Mouse (Mus musculus): Measurements from ENCODE around the gene Prh1. TPM values are rescaled to one million over a fixed set of nuclear protein-coding genes. Genes with fewer than 3 reads are reported as not detected.

Prh1 gene
- polyA plus RNA-seq (2012; rRNA removed): not detected in 2 replicates

GRCm38 (mm10) chr6:132569509-132569908 lies at the start of gene Prh1:
Gene Prh1 (plus strand): TSS chr6:132569809.

DNA sequence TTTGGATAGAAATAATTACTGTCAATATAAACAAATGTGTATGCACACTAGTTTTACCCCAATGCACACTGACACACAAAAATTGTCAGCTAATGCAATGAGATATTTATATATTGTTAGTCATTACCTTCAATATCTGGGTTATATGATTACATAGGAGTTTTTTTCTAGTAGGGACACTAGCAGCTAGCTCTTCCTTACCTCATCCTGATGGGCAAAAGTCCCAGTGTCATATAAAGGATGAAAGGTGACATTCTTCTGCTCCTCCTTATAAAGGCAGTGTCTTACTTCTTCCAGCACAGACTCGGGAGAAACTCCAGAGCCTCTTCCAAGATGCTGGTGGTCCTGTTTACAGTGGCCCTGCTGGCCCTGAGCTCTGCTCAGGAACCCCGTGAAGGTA lies 26.0 kb downstream of the Prh1 start, which contains the start of gene Prp2:
TSS of gene Prp2 (plus strand) at position 301 of the 400 bp plus-strand sequence.

Other genes starting within 250 kb of the Prh1 start
- gene Gm8882, start 205.7 kb upstream of the Prh1 start, polyA plus RNA-seq (2012; rRNA removed): not detected in 2 replicates
- not detected in 2 replicates for gene Prp2, start 26.1 kb downstream of the Prh1 start, polyA plus RNA-seq (2012; rRNA removed)
- not detected in 2 replicates for gene A630073D07Rik, start 81.7 kb downstream of the Prh1 start, polyA plus RNA-seq (2012; rRNA removed)
- gene Tas2r120, start 87.1 kb downstream of the Prh1 start, polyA plus RNA-seq (2012; rRNA removed): not detected in 2 replicates
- not detected in 2 replicates for gene Tas2r121, start 131.2 kb downstream of the Prh1 start, polyA plus RNA-seq (2012; rRNA removed)
- gene Tas2r122, start 142.1 kb downstream of the Prh1 start, polyA plus RNA-seq (2012; rRNA removed): not detected in 2 replicates
- not detected in 2 replicates for gene Tas2r115, start 168.2 kb downstream of the Prh1 start, polyA plus RNA-seq (2012; rRNA removed)
- gene Tas2r124, start 184.9 kb downstream of the Prh1 start, polyA plus RNA-seq (2012; rRNA removed): not detected in 2 replicates
- gene Tas2r102, start 192.3 kb downstream of the Prh1 start, polyA plus RNA-seq (2012; rRNA removed): not detected in 2 replicates
- gene Tas2r136, start 208.4 kb downstream of the Prh1 start, polyA plus RNA-seq (2012; rRNA removed): not detected in 2 replicates
- not detected in 2 replicates for gene Tas2r117, start 233.0 kb downstream of the Prh1 start, polyA plus RNA-seq (2012; rRNA removed)